Mouse (Mus musculus): Measurements from ENCODE around the gene Tmc8.

Tmc8 gene

DNA sequence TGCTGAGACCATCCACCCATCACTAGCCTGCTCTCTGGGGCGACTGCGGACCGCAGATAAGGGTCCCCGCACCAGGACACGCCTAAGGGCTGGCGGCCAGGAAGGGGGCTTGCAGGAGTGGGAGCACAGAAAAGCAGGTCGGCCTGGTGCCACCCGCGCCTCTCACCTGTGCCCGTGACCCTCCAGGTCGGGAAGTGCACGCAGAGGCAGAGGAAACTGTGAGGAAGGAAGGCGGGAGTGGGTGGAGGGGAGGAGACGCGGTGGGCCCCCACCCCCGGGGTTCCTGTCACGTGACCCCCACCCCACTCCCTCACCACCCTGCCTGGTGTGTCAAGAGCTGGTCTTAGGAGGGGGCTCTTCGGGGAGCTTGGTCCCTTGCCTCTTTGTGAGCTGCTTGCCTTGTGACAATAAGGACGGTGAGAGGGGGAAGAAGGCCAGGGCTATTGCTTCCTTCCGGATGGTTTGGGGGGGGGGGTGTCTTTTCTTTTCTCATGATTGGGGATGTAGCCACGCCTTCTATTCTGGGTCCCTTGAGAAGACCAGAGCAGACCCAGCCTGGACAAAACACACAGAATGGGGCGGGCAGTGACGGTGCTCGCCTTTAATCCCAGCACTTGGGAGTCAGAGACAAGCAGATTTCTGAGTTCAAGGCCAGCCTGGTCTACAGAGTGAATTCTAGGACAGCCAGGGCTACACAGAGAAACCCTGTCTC, at the start of gene Tmc8, which contains the start of gene Tmc6:
TSS of gene Tmc8 (plus strand) at position 84 of the 712 bp plus-strand sequence.
TSS of gene Tmc6 (minus strand) at position 206 of the 712 bp plus-strand sequence.
- peak; percentile 88 for DNase-seq (ENCODE audit: low read depth)

DNA sequence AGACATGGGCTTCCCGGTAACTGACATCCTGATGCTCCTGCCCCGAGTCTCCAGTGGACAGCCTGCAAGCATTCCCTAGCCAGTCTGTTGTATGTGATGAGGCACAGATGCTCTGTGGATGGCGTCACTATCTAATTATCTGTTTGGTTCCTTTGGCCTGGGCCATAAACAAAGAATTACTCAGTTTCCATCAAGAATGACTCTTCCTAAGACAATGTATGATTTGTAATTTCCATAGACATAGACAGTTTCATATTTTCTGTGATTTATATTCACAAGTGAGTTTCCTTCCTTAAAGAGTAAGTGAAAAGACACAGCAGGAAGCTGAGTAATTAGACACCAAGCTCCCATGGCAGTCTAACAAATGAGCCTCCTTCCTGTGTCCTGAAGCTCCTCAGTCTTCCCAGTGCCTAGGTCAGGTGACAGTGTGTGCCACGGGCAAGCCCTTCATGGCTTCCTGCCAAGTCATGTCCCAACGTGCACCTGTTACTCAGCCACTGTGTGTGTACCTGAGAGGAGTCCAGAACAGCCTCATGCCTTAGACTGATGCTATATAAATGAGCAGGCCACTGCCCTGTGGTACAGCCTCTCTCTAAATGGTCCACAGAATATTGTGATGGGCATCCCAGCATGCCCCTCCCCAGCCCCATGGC, 45.7 kb upstream of the Tmc8 start:
- DNase-seq (ENCODE audit: low read depth) = no peak

DNA sequence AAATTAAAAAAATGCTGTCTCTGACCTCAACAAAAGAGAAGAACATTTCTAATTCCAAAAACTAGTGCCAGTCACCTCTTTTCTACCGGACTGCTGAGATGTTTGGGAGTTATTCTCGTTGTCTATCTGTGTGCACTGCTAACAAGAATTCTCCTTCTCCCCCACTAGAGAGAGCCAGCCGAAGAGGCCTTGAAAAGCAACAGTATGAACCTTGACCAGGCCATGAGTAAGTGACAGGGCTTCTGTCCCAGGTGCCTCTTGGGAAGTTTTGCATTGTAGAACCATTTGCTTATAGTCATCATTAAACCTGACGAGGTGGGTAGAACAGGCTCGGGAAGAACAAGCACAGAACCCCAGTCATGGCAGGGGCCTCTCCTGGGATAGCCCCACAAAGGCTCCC, 43.8 kb upstream of the Tmc8 start:
- no peak for DNase-seq (ENCODE audit: low read depth)

DNA sequence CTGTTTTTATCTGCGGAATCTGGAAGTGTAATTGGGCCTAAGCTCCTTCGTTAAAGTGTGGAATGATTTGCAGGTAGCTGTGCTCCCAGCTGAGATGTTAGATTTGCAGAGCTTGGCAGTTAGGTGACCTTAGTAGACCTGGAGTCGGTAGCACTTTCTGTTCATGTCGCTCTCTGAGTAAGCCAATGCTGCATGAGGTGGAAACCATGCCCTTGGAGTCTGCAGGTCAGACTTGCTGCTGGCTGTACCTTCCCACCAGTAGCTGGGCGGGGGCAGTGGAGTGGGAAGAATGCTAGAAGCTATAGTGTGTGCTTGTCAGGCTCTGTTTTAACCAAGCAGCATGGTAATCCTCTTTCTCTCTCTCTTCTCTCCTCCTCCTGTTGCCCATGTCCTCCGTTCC, 40.7 kb upstream of the Tmc8 start:
- DNase-seq (ENCODE audit: low read depth) = no peak

DNA sequence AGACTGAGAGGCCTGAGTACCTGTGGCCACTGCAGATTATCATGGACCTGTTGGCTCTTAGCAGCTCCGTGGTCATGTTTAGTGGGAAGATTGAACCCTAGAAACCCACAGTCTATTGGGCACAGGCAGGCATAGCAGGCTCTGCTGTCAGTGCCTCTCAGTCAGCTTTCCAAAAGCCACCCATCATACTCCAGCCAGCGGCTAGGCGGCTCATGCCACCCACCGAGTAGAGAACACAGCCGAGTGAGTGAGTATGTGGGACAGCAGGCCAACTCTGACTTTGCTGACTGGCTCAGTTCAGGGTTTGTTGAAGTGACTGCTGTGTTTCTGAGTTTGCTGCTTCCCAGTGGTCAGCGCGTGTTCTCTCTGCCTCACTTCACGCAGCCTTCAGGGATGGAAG, 39.6 kb upstream of the Tmc8 start:
- DNase-seq (ENCODE audit: low read depth) = no peak

DNA sequence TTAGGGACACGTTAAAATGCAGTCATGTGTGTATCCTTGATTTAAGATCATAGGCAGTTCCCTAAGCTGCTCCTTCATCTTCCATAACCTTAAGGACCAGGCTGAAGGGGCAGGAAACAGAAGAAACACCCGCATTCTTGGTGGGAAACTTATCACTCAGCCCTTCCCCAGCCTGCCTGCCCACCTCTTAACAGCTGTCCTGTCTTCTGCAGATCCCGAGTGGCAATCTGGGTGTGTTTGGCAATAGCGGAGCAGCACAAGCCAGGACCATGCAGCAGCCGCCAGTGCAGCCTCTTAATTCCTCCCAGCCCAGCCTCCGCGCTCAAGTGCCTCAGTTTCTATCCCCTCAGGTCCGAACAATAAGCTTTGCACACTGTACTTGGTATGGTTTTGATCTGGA, 39.2 kb upstream of the Tmc8 start:
- DNase-seq (ENCODE audit: low read depth) = no peak

DNA sequence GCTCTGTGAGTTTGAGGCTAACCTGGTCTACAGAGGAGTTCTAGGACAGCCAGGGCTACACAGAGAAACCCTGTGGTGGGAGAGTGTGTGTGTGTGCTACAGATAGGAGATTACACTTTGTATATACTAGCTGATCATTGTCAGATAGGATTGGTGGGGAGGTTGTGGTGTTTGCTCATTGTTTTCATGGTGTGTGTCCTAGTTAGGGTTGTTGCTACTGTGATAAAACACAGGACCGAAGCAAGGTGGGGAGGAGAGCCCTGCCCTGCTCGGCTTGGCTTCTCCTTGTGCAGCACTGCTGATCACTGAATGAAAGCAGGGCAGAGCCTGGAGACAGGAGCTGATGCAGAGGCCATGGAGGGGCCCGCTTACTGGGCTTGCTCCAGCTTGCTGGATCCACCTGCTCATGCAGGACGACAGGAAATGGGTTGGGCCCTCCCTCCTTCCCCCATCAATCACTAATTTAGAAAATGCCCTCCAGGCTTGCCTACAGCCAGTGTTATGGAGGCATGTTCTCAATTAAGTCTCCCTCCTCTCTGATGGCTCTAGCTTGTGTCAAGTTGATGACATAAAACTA, 38.3 kb upstream of the Tmc8 start:
- no peak for DNase-seq (ENCODE audit: low read depth)

DNA sequence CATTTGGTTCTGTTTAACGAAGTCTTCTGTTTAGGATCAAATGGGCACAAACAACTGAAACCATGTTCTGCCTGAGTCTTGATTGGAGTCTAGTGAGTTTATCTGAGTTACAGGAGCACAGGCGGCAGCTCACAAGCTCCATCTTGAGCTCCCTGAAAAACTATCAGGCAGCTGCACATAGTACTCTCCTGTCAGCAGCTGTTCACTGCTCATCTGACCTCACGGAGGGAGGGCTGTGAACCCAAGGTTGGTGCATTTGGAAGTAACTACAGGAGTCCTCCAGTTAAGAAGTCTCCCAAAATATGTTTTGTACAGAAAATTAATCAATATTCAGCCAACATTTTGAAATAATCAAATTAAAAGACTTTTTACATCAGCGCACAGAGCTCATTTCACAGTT, 33.2 kb upstream of the Tmc8 start:
- no peak for DNase-seq (ENCODE audit: low read depth)

DNA sequence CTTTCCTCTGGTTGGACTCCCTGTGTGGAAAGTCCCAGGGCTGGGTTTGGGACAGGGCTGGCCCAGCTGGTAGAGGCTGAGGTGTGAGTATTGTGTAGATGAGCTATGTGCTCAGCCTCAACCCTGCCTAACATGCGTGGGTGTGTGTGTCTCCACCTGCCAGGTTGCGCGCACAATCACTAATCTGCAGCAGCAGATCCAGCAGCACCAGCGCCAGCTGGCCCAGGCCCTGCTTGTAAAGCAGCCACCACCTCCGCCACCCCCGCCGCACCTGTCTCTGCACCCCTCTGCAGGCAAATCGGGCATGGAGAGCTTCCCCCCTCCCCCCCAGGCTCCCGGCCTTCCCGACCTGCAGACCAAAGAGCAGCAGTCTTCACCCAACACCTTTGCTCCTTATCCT, 32.5 kb upstream of the Tmc8 start:
- DNase-seq (ENCODE audit: low read depth) = no peak

DNA sequence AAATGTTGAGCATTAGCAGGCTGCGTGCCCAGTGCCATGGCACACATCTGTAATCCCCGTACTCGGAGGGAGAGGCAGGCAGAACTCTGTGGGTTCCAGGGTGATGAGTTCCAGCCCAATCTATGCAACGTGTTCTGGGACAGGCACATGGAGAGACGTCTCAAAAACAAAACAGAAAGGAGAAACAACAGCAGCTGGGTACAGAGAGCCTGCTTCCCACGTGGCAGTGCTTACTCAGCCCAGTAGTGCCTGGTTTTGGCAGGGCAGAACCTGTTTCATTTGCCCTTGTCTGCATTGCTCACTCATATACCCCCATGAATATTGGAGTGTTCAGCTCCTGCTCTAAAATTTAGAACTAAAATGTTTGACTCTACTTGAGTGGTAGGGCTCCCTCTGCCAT, 30.3 kb upstream of the Tmc8 start:
- DNase-seq (ENCODE audit: low read depth) = no peak

DNA sequence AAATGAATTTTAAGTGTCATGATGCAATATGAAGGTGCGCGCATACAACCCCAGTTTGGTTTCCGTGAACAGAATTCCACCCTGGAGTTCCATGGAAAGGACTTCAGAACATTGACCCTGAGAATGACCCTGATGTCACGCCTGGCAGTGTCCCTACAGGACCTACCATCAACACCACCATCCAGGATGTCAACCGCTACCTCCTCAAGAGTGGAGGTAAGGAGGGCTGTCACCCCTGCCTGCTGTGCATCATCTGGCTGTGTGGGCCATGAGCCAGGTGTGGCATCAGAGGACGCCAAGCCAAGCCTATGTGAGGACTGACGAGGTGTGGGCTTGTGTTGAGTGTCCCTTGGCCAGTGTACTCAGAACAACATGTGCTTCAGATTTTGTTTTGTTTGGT, 26.0 kb upstream of the Tmc8 start:
- DNase-seq (ENCODE audit: low read depth) = no peak

DNA sequence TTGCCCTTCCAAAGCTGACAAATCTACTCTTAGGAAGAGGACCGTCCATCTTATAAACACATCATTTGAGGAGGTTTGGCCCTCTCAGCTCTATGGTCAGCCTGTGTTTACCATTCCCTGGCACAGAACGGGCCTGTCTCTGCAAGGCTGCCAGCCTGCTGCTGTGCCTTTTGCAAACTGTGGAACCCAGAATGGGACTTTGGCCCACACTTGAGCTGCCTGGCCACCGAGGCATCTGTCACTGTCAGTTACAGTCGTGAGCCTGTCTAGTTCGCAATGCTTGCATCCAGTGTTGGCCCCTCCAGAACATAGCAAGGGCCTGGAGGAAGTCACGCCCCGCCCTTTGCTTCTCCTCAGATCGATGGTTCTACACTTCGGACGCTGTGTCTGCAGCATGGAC, 22.6 kb upstream of the Tmc8 start:
- no peak for DNase-seq (ENCODE audit: low read depth)

DNA sequence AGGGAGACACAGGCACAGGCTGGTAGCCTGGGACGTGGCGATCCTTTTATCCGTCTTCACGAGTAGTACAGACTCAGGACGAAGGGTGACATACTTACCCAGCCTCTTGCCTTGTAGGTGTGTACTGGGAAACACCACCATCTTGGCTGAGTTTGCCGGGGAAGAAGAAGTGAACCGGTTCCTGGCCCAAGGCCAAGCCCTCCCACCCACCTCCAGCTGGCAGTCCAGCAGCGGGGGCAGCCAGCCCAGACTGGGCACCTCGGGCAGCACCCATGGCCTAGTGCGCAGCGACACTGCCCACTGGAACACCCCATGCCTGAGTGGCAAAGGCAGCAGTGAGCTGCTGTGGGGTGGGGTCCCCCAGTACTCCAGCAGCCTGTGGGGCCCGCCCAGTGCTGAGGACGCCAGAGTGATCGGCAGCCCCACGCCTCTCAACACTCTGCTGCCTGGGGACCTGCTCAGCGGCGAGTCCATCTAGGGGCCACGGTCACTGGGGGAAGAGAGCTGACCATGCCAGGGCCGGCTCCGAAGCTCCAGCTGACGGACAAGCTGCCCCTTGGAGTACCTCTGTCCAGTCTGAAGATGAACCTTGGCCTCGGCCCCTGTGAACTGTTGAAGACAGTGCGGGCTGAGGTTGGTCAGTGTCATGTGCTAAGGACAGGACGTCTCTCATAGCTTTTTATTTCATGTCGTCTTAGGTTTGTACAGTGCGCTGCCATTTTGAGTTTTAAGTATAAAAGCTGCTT, 21.3 kb upstream of the Tmc8 start:
- no peak for DNase-seq (ENCODE audit: low read depth)

DNA sequence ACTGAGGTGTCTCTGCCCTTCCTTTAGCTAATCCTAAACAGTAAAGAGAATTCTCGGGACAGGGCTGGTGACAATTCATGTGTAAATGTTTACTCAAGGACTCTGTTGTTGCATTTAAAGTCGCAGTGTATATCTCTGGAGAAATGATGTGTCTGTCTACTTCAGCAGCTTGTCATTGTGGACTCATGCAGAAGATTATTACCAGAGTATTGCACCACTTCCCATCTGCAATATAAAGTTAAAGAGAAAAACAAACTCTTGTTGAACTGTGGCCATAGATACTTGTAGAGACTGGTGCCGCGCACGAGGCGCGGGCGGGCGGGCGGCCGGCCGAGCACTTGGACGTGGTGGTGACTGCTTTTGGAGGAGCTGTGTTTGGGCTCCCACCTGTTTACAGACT, 20.1 kb upstream of the Tmc8 start:
- DNase-seq (ENCODE audit: low read depth) = no peak

DNA sequence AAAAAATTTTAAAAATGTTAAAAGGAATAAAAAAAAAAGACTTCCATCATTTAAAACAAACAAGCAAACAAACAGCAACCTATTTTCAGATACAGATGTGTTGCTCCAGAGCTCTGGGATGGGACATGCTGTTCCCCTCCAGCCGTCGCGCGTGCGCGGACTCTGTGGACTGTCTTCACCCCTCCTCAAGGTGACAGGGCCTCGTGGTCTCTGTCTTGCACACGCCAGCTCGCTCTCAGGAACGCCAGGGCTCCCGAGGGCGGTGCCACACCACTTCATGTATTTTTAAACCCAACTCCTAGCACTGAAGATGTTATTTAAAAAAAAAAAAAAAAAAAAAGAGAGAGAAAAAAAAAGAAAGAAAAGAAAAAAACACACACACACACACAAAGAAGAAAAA, 19.6 kb upstream of the Tmc8 start:
- DNase-seq (ENCODE audit: low read depth) = no peak

DNA sequence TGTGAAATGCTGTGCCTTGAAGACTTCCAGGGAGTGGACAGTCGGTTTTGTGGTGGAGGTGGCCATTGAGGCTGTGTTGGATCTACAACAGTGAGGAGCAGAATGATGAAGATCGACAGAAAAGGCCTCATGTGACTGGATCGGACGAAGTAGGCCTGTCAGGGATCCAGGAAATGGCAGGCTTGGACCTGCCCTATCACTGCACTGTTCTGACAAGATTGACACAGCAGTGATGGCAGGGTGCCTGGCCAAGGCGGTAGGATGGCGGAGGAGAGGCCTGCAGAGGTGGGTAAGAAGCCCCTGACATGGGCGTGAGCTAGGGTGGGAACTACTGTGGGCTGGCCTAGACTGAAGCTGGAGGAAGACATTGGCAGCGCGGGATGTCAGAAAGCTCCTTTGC, 17.6 kb upstream of the Tmc8 start:
- no peak for DNase-seq (ENCODE audit: low read depth)

DNA sequence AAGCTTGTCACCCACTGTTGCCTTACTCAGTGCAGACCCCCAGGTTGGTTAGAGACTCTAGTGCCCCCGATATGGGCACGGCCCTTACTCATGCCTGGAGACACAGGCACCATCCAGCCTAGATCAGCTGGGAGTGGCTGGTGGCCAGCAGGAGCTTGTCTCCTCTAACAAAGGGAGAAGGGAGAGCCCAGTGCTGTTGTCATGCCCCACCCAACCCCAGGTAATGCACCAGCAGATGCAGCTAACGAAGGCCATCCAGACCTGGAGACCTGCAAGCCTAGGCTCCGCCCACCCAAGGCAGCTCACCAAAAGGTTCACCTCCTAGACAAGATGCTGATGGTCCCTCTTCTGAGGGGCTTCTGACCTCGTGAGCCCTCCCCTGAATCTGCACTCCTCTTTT, 16.5 kb upstream of the Tmc8 start:
- no peak for DNase-seq (ENCODE audit: low read depth)

DNA sequence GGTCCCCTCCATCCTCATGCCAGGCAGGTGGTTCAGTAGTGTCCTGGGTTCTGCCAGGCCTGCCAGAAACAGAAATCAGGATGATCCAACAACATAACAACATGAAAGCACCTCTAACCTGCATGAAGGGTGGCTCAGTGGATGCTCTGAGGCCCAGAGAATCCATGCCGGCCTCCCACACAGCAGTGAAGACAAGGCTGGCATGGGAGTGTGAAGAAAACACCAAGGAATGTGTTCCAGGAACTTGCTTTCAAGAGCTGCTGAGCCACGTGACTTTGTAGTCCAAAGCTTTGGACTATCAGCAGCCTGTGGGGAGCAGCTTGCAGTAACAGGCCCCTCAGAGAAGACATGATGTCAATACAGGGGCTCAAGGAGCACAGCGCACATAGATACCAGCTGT, 15.6 kb upstream of the Tmc8 start:
- no peak for DNase-seq (ENCODE audit: low read depth)

DNA sequence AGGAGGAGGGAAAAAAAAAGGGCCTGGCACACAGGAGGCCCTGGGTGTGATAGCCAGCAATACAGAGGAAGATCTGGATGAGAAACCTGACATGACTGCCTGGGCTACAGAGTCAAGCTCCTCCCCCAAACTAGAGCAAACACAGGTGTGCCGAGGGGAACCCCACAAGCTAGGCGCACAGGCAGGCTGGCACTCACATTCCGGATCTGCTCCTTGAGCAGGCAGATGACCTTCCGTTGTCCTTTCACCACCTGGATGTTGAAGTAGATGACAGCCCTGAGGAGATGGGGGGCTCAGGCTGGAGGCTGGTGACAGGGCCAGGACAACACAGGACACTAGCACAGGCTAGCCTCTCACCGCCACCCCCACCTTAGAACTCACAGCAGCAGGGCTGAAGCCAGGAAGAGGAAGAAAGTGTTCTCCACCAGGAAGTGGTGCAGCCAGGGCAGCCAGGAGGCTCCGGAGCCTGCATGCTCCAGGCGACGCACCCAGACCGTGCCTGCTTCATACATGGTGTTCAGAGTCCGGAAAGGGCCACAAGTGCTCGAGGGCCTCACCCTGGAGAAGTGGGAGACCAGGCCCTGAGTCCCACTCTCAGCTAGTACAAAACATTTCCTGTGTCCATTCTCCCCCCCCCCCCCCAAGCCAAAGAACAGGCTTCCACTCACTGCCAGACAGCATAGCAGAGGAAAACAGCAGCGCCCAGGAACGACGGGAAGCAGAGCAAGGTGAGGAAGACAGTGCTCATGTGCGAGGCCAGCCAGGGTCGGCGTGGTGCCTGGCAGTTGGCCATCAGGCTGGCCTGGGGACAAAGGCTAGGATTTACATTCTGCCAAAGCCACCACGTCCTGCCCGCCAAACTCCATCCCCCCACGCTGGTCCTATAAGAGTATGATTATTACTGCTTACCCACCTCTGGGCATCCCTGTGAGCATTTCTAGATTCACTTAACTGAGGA, 12.9 kb upstream of the Tmc8 start:
- DNase-seq (ENCODE audit: low read depth) = no peak

DNA sequence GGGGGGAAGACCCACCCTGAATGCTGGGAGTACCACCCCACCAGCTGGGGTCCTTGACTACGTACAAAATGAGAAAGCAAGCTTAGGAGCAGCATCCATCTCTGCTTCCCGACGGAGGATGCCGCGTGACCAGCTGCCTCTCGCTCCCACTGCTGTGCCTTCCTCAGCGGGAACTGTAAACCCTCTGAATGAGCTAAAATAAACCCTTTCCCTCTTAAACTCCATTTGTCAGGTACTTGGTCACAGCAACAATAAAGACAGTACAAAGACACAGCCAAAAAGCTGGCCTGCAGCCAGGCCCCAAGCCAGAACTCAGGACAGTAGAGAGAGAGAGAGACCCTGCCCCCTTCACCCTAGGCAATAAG, 12.2 kb upstream of the Tmc8 start:
- no peak for DNase-seq (ENCODE audit: low read depth)

DNA sequence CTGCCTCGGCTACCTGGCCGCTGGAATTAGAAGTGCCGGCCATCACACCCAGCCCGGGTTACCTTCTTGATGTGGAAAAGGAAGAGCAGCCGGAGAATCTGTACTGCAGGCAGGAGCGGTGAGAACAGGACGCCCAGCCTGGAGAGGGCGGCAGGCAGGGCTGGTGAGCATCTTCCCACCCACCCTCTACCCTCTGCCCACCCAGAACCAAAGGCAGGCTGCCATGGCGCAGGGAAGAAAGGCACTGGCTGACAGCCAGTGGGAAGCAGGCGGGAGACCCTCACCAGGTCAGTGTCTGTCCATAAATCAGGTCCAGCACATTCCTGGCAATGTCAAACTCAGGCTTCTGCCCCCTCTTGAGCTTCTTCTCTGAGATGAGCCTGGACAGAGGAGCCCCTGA, 11.5 kb upstream of the Tmc8 start:
- DNase-seq (ENCODE audit: low read depth) = no peak

DNA sequence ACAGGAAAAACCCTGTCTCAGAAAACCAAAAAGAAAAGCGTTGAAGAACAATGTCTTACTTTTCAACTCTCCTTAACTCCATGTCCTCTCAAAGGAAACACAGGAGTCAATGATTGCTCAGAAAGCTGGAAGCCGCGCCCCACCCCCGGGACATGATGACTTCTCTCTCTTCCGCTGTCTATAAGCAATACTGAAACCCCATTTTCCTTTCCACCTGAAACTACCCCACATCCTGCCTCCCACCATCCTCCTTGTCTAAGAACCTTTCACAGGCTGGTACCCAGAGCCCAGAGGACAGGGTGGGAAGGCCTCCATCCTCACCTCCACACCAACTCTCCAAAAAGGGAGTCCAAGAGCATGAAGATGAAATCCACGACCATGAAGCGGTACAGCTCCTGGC, 9.5 kb upstream of the Tmc8 start:
- DNase-seq (ENCODE audit: low read depth) = peak; percentile 43
